Mouse (Mus musculus) midbrain, embryonic 14.5 days (tissue): ENCODE results near the gene Gramd1c. TPM values are rescaled to one million over a fixed set of nuclear protein-coding genes. Genes with fewer than 3 reads are reported as not detected.

Experiments
- ATAC-seq: fragments of 200-750 bp; cut with Nextera tagmentation; 2 replicates; pipeline ENCODE4 v1.8.0; 2017; ENCODE audit warnings: moderate number of reproducible peaks, moderate library complexity; ENCODE audit not compliant: low FRiP score, low TSS enrichment
- DNase-seq: peaks from one replicate; pipeline ENCODE4 v3.0.0-alpha.2; 2015
- H3K27ac ChIP-seq: fragments of 300-500 bp; sonication (generic); replicated peaks from 2 replicates; pipeline ENCODE4 v1.5.1; 2014; ENCODE audit warnings: mild to moderate bottlenecking, low read depth, low read length, moderate library complexity
- H3K27me3 ChIP-seq: fragments of 300-500 bp; sonication (generic); 2 replicates; pipeline ENCODE4 v1.6.1; 2014; ENCODE audit warnings: low read length, control low read depth, mixed read lengths; ENCODE audit not compliant: control insufficient read depth, insufficient read depth
- H3K36me3 ChIP-seq: fragments of 300-500 bp; sonication (generic); 2 replicates; pipeline ENCODE4 v1.6.1; 2014; ENCODE audit warnings: low read length, control low read depth; ENCODE audit not compliant: control insufficient read depth, insufficient read depth
- H3K4me1 ChIP-seq: fragments of 300-500 bp; sonication (generic); 2 replicates; pipeline ENCODE4 v1.6.1; 2014; ENCODE audit warnings: mild to moderate bottlenecking, antibody characterized with exemption, low read length, control low read depth; ENCODE audit not compliant: control insufficient read depth, insufficient read depth
- H3K4me2 ChIP-seq: fragments of 300-500 bp; sonication (generic); 2 replicates; pipeline ENCODE4 v1.6.1; 2014; ENCODE audit warnings: mild to moderate bottlenecking, low read length, moderate library complexity
- H3K4me3 ChIP-seq: fragments of 300-500 bp; sonication (generic); replicated peaks from 2 replicates; pipeline ENCODE4 v1.5.1; 2014; ENCODE audit warnings: low read depth, low read length
- H3K9ac ChIP-seq: fragments of 300-500 bp; sonication (generic); replicated peaks from 2 replicates; pipeline ENCODE4 v1.6.1; 2014; ENCODE audit warnings: mild to moderate bottlenecking, low read length, moderate library complexity
- H3K9me3 ChIP-seq: fragments of 300-500 bp; sonication (generic); 2 replicates; pipeline ENCODE4 v1.6.1; 2016; ENCODE audit warnings: low read length, control low read depth, mixed read lengths; ENCODE audit not compliant: control insufficient read depth
- WGBS: fragments of 180-500 bp; shearing (Covaris S2); extraction: QIAGEN DNeasy Blood & Tissue Kit; methylation state at CpG from one replicate; pipeline ENCODE4 v1.1.7; 2014; 5-methylcytosine and 5-hydroxymethylcytosine counted together
- polyA plus RNA-seq: library from polyadenylated mRNA; unstranded; fragments of >200 nt; fragmentation: Nextera tagmentation; extraction: Ambion mirVana; gene quantifications from 2 replicates; pipeline ENCODE4 v1.2.1, GENCODE M21; 2014

Gene Gramd1c
- polyA plus RNA-seq, 1 experiment from 2014 or later: 1.9 TPM

GRCm38 (mm10) chr16:44033365-44033764 lies 29.8 kb downstream of the Gramd1c start:
- H3K27ac ChIP-seq: no peak overlapping the region
- ATAC-seq: no peak
- 91% methylated on average over 5 of the region's 5 CpGs for WGBS
- H3K36me3 ChIP-seq: no peaks in the 10 kb centered on the region
- no peak overlapping the region for H3K4me3 ChIP-seq
- no peak overlapping the region for H3K9ac ChIP-seq
- H3K4me2 ChIP-seq: no peak overlapping the region
- no peaks in the 10 kb centered on the region for H3K4me1 ChIP-seq
- no peaks in the 10 kb centered on the region for H3K27me3 ChIP-seq
- no peaks in the 10 kb centered on the region for H3K9me3 ChIP-seq
- no peak for DNase-seq

- Histone ChIP-seq H3K27me3 (no peaks in the 10 kb centered on the region), H3K27ac (no peak overlapping the region), H3K4me3 (no peak overlapping the region), H3K4me2 (no peak overlapping the region), H3K9me3 (no peaks in the 10 kb centered on the region), H3K4me1 (no peaks in the 10 kb centered on the region), H3K9ac (no peak overlapping the region), H3K36me3 (no peaks in the 10 kb centered on the region)
- DNase-seq (no peak), ATAC-seq (no peak)
- WGBS: 73% methylated on average over 2 of the region's 2 CpGs
Measured at GRCm38 (mm10) chr16:44029273-44029672, 33.9 kb downstream of the Gramd1c start.

GRCm38 (mm10) chr16:44026822-44027221 lies 36.3 kb downstream of the Gramd1c start:
- no peak overlapping the region for H3K27ac ChIP-seq
- H3K4me1 ChIP-seq: no peaks in the 10 kb centered on the region
- H3K9me3 ChIP-seq: no peaks in the 10 kb centered on the region
- WGBS: 91% methylated on average over 9 of the region's 9 CpGs
- ATAC-seq (no peak), DNase-seq (no peak)
- H3K4me2 ChIP-seq: no peak overlapping the region
- no peak overlapping the region for H3K4me3 ChIP-seq
- no peaks in the 10 kb centered on the region for H3K27me3 ChIP-seq
- no peak overlapping the region for H3K9ac ChIP-seq
- no peaks in the 10 kb centered on the region for H3K36me3 ChIP-seq

- no peaks in the 10 kb centered on the region for H3K36me3 ChIP-seq
- 66% methylated on average over 6 of the region's 6 CpGs for WGBS
- DNase-seq (no peak), ATAC-seq (no peak)
- no peaks in the 10 kb centered on the region for H3K9me3 ChIP-seq
- H3K27me3 ChIP-seq: no peaks in the 10 kb centered on the region
- no peak overlapping the region for H3K27ac ChIP-seq
- no peaks in the 10 kb centered on the region for H3K4me1 ChIP-seq
- no peak overlapping the region for H3K4me3 ChIP-seq
- H3K9ac ChIP-seq: no peak overlapping the region
- H3K4me2 ChIP-seq: no peak overlapping the region
Measured at GRCm38 (mm10) chr16:44026210-44026609, 36.9 kb downstream of the Gramd1c start.

GRCm38 (mm10) chr16:44018986-44019548 lies 44.1 kb downstream of the Gramd1c start:
- no peak for ATAC-seq
- WGBS: 90% methylated on average over 2 of the region's 2 CpGs
- DNase-seq: no peak
- no peaks in the 10 kb centered on the region for H3K27me3 ChIP-seq
- H3K9me3 ChIP-seq: no peaks in the 10 kb centered on the region
- no peaks in the 10 kb centered on the region for H3K4me1 ChIP-seq
- H3K4me3 ChIP-seq: no peak overlapping the region
- no peak overlapping the region for H3K4me2 ChIP-seq
- H3K27ac ChIP-seq: no peak overlapping the region
- no peaks in the 10 kb centered on the region for H3K36me3 ChIP-seq
- H3K9ac ChIP-seq: no peak overlapping the region

GRCm38 (mm10) chr16:44018372-44018771 lies 44.8 kb downstream of the Gramd1c start:
- ATAC-seq (no peak), DNase-seq (no peak)
- Histone ChIP-seq H3K4me2 (no peak overlapping the region), H3K27ac (no peak overlapping the region), H3K9ac (no peak overlapping the region), H3K4me3 (no peak overlapping the region), H3K27me3 (no peaks in the 10 kb centered on the region), H3K36me3 (no peaks in the 10 kb centered on the region), H3K9me3 (no peaks in the 10 kb centered on the region), H3K4me1 (no peaks in the 10 kb centered on the region)
- WGBS: 63% methylated on average over 7 of the region's 7 CpGs

- no peak for DNase-seq
- Histone ChIP-seq H3K4me2 (no peak overlapping the region), H3K4me1 (no peaks in the 10 kb centered on the region), H3K4me3 (no peak overlapping the region), H3K27me3 (no peaks in the 10 kb centered on the region), H3K9me3 (no peaks in the 10 kb centered on the region), H3K36me3 (no peaks in the 10 kb centered on the region), H3K9ac (no peak overlapping the region), H3K27ac (no peak overlapping the region)
- 87% methylated on average over 4 of the region's 4 CpGs for WGBS
- ATAC-seq: no peak
Measured at GRCm38 (mm10) chr16:44017707-44018106, 45.4 kb downstream of the Gramd1c start.

GRCm38 (mm10) chr16:44016164-44016563 lies 47.0 kb downstream of the Gramd1c start:
- DNase-seq: no peak
- ATAC-seq: no peak
- Histone ChIP-seq H3K27ac (no peak overlapping the region), H3K4me2 (no peak overlapping the region), H3K4me3 (no peak overlapping the region), H3K4me1 (no peaks in the 10 kb centered on the region), H3K36me3 (no peaks in the 10 kb centered on the region), H3K9me3 (no peaks in the 10 kb centered on the region), H3K27me3 (no peaks in the 10 kb centered on the region), H3K9ac (no peak overlapping the region)
- WGBS: 24% methylated on average over 11 of the region's 11 CpGs

- no peaks in the 10 kb centered on the region for H3K4me1 ChIP-seq
- H3K9ac ChIP-seq: no peak overlapping the region
- no peaks in the 10 kb centered on the region for H3K36me3 ChIP-seq
- no peaks in the 10 kb centered on the region for H3K9me3 ChIP-seq
- WGBS: 75% methylated on average over 16 of the region's 16 CpGs
- no peak overlapping the region for H3K27ac ChIP-seq
- no peak overlapping the region for H3K4me3 ChIP-seq
- ATAC-seq: no peak
- H3K27me3 ChIP-seq: no peaks in the 10 kb centered on the region
- no peak for DNase-seq
- H3K4me2 ChIP-seq: no peak overlapping the region
Measured at GRCm38 (mm10) chr16:44015416-44016158, 47.6 kb downstream of the Gramd1c start.
